Mouse (Mus musculus) right cerebral cortex, postnatal 25 days (tissue): ENCODE data around the gene Gm3336.

Source experiments
- DNase-seq: peaks from one replicate; pipeline ENCODE4 v3.0.0; 2022

Gm3336 gene

DNA sequence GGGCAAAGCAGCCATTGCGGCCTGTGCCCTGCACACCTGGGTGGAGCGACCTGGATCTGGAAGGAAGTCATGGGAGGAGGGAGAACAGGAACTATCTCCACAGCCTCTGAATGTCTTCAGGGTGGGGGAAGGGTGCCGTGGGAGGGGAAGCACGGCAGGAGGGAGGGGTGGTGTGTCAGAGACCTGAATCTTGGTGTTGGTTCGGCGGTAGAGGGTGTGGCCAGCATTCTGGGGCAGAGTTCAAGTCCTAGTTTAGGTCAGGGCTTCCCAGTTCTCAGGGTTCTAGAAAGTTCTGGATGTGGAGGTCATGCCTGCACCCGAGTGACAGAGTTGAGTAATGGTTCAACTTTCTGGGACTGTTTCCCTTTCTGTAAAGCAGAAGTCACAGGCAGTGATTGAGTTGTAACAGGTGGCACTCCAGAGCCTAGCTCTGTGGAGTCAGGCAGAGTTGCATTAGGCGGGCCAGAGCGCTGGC is 1.5 kb downstream of the Gm3336 start:
- no peak for DNase-seq

DNA sequence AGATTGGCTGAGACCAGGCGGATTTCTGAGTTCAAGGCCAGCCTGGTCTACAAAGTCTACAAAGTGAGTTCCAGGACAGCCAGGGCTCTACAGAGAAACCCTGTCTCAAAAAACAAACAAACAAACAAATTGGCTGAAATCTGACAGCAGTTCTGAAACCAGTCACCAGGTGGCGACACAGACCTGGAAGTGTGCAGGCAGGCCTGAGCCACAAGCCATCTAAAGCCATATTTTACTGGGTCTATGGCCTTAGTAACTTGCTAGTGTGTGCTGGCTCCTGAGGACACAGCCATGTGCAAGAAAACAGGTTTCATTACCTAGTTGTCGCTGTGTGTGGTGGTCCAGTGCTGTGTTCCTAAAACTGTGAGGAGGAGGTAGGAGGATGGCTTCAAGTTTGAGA is 2.4 kb downstream of the Gm3336 start:
- DNase-seq = peak; percentile 62

DNA sequence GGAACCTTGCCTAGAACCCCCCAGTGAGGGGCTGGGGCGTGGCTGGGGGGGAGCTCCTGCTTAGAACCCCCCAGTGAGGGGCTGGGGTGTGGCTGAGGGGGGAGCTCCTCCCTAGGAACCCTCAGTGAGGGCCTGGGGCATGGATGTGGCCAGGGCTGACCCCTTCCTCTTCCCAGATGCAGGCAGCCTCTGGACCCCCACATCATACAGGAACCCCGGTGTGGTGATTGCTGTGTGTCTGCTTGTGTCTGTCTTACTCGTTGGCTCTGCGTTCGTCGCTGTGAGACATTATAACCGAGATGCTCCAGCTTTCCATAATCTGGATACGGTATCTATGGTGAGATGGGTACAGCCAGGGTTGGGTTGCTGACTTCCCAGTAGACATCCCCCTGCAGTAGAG is 3.3 kb downstream of the Gm3336 start:
- DNase-seq = no peak

DNA sequence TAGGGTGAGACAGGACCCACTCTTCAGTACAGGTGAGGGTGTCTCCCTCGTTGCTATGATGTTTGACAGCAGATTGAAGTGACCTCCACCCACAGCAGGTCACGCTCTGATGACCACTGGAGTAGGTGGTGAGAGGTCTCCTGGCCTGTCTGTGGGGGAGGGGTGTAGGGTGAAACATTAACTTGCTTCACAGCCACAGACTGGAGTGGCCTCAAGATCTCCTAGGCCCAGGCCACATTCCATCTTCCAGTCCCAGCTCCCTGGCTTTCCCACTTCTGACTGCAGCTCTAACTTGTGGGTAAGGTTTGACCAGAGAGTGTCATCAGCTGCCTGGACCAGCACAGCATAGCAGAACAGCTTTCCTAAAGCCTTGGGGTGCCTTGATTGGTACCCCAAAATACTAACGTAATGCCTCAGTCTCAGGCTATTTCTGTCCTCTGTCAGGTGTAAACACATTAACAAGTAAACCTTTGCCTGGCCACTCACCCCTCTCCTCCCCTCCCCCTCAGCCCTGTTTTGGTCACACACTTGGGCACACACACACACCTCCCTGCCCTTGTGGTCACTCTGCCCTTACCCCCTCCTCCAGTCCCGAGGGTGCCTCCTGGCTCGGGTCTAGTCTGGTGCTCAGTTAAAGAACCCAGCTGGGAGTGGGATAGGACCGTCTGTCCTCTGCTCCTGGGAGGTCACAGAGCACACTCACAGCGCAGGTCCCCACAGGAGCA is 5.3 kb downstream of the Gm3336 start, which contains the start of gene Pde4c:
Pde4c (plus strand) TSS at position 235 of the 725 bp plus-strand sequence.
- DNase-seq = no peak

DNA sequence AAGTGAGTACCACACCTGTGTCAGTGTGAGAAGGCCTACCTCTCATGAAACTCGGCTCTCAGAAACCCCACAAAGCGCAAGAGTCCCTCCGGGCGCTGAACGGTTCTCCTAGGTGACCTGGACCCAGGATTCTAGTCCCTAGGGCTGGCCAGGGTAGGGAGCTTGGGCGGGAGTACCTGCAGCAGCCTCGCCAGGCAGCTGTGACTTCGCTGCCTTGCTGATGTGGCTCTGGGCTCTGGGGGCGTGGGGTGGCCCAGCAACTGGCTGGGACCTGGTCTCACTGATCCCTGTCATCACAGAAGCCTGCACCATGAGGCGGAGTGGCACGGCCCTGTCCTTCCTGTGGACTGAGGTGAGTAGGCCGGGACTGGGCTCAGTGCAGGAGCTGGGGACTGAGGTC is 5.9 kb downstream of the Gm3336 start:
- no peak for DNase-seq

DNA sequence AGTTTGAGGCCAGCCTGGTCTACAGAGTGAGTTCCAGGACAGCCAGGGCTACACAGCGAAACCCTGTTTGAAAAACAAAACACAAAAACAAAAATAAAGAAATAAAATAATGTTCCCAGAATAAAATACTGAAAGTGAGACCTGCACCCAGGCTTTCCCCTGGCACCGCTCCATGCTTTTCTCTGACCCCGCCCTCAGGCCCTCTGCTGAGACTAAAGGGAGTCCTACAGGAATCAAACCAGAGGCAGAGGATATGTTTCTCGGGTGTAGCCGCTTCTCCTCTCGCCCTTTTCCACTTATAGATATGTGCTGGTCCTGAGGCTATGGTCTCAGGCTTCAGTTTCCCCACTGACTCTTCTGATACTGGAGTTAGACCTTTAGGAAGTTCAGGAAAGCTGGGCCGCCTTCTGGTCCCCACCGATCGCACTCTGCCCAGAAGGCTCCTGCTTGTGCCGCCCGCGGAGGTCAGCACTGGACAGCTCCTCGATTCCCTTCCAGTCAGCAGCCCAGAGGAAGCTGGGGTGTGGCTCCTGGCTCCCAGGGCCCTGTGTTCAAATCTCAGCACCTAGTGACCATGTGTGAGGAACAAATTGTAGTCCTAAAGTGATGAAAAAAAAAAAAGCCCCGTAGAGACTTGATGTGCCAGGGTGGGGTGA is 7.6 kb downstream of the Gm3336 start:
- DNase-seq = no peak

DNA sequence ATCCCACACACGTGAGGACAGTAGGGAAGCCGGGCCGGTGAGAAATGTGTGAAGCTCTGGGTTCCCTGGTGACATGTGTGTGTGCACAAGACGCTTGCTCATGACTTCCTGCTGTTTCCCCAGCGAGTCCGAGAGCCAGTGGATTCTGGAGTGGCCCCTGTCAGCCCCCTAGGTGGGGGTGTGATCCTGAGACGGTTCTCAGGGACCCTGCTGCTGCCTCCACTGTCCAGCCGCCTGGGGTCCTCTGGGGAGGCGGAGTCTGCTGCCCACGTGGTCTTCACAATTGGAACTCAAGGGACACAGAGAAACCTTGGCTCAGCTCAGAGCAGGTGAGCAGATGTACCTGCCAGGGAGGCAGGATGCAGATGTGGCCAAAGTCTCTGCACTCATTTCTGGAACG is 8.4 kb downstream of the Gm3336 start:
- no peak for DNase-seq

DNA sequence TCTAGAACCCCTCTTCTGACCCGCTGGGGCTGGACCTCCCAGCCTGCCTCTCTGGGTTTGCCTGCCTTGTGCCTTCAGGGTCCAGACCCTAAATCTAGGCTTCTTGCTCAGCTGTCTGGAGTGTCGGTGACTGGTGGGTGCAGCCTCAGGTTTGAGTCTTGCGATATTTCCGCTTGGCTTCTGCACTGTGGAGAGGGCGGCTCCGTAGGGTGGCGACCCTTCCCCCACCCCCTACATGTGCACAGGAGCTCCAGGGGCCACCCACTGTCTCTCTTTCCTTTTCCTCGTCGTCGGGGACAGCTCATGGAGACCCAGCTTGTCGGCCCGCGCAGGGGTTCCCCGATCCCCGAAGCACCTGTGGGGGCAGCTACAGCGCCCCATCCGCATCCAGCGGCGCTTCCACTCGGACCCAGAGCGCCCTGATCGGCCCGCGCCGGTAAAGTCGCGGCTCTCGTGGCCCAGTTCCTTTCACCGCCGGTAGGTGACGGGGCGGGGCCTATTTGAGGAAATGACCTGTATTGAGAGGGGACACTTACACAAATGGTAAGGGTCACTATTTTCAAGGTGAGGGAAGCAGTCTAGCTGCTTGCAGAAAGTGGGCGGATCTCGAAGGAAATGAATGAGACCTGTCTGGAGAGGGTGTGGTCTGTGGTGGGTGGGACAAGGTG is 11.6 kb downstream of the Gm3336 start:
- no peak for DNase-seq

DNA sequence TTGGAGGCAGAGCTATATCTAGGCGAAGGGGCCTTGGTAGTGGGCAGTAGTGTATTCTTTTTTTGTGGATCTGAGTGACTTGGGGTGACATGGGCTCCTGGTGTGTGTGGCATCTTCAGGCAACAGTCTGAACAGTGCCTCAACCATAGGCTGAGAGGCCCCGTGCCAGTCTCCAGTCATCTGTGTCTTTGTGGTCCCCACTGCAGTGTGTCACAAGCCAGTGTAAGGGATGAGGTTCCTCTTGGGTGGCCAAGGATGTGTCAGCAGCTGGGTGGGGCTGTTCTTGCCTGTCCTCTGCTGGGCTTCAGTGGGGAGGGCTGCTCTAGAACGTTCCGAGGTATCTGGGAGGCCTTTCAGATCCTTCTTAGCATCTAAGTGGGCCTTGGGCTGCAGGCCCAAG is 12.6 kb downstream of the Gm3336 start:
- no peak for DNase-seq

DNA sequence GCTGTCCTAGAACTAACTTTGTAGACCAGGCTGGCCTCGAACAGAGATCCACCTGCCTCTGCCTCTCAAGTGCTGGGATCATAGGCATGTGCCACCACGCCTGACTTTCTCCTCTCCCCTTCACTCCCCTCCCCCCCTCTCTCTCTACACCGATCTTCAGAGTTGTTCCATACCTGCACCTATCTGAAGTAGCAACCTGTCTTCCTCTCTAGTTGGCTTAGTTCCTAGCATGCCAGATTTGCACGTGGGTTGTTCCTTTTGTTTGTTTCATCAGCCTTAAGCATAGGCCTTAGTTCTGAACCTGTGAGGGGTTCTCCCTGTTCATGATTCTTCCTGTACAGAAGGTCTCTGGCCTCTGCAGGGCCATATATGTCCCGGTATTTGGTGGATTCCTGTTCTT is 19.4 kb downstream of the Gm3336 start:
- DNase-seq = no peak

DNA sequence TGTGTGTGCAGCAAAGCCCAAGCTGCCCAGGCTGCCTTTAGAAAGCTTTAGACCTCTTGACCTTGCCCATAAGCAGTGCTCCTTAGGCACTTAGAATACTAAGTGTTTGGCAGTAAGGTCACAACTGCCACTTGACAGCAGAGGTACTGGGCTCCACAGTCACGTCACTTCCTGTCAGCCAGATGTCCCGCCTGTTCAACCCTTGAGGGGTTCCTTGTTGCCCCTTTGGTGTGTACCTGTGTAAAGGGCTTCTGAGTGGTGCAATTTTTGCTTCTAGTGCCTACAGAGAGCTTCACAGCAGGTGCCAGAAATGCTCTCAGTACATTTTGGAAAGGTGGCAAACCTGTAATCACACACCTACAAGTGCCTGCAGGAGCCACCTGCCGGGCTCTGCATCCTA is 19.9 kb downstream of the Gm3336 start:
- no peak for DNase-seq

DNA sequence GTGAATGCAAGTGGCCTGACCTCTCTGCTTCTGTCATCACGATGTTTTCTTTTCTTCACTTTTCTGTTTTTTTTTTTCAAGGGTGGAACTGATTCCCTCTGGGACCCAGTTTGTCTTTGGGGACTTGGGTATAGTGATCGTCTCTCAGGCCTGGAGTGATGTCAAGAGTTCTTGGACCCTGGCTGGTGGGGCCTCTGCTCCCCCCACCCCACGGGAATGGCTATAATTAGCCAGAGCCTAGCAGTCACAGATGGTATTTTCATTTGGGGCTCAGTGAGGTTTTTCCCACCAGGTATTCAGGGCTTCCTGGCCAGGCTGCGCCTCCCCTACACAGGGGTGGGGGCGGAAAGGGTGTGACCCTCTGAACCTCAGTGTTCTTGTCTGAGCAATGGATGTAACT is 23.3 kb downstream of the Gm3336 start:
- DNase-seq = no peak

DNA sequence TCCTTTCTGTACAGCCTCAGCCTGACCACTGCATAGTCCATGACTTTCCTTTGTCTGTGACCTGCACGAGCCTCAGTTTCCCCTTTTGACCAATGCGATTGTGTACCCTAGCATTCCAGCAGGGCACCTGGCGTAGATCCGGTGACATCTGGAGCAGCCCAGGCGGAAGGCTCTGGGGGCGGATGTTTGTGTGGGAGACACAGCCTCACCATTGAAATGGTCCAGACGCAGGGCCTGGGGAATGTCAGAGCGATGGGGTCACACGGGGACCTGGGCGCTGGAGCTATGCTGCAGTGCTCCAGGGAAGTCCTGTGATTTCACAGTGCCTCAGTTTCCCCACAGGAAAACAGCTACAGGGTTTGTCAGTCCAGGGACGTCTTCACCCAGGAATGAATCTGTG is 23.8 kb downstream of the Gm3336 start:
- DNase-seq = no peak

DNA sequence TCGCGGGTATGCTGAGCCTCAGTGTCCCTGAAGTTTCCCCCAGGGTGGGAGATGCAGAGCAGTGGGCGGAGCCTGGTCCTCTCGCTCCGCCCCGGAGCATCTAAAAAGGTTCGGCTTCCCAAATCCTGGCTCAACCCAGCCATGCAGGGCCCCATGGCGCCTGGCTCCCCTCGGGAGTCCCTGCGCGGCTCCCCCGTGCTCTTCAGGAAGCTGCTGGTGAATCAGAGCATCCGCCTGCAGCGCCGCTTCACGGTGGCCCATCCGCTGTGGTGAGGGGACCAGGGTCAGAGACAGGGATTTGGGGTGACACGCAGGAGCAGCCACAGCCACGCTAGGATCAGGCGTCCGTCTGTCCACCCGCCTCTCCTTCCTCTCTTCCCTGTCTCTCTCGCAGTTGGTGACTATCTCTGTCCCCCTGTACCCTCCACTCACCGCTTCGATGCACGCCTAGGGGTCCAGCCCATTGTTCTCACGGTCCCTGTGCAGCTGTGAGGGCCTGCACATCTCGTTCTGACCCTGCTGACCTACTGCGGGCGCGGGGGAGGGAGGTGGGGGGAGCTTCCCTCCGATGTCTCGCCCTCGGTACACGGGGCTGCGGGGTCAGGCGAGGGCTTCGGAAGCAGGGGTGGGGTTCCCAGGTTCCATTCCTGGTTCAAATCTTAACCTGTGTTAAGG is 24.8 kb downstream of the Gm3336 start:
- no peak for DNase-seq

DNA sequence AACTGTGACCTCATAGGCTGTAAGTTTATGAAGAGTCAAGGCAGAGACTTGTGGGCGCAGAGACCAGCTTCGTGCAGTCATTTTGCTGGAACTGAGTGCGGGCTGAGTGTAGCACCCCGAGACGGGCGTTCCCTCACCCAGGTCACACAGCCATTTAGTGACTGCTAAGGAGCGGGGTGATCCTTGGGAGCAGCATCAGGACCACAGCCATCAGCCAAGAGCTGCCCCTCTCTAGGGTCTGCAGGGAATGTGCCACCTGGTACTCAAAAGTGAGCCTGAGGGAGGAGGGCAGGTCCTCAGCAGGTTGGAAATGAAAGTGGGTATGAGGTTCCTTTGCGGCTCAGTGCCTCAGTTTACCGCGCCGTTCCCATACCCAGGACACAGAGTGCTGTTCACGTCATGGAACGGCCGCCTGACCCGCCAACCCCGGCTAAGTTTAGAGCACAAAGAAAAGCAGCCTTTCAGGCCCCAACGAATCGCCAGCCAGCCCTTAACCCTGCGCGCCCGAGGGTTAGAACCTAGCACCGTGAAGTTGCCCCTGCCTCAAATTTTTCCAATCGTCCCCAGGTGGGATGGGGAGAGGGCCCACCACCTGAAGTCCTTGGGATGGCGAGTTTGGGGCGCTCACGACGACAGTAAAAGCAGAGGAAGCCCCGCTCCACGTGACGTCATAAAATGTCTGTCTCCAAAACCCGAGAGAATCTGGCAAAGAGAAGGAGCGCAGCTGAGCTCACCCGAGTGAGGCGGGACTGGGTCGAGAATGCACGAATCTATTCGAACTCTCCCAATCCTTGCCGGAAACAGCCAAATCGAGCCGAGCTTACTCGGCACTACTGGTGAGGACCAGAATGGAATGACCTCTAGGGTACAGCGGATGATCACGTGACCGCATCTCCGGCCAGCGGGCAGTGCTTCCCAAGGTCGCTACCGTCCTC is 25.6 kb downstream of the Gm3336 start:
- DNase-seq = no peak

DNA sequence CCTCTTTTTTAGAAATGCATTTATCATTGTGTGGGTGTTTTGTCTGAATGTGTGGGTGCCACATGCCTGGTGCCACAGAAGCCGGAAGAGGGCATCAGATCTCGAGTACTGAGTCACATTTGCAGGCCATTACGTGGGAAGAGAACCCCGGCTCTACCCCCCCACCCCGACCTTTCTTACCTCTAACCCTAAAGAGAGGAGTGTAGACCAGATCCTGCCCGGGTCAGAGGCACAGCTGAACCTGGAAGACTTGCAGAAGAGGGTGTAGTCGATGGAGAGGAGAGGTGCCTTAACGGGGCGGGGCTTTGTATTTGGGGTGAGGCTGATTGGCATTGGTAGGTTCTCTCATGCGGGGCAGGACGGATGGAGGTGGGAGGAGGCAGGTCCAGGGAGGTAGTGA is 26.5 kb downstream of the Gm3336 start:
- DNase-seq = no peak

DNA sequence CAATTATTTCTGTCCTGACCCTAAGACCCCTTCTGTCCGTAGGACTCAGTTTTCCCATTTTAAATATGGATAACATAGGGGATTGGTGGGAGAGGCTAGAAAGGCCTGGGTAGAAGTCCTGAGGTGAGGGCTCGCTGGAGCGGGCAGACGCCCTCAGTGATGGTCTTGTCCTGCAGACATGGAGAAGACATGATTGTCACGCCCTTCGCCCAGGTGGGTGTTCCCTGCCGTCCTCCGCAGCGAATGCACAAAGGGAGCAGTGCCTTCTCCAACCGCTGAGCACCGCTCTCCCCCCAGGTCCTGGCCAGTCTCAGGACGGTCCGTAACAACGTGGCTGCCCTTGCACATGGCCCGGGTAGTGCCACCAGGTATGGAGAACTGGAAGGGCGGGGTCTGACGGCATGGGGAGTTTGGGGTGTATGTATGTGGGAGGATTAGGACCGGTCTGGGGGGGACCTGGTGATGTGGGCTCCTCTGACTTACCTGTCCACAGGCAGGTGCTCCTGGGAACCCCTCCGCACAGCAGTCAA is 27.4 kb downstream of the Gm3336 start:
- no peak for DNase-seq

DNA sequence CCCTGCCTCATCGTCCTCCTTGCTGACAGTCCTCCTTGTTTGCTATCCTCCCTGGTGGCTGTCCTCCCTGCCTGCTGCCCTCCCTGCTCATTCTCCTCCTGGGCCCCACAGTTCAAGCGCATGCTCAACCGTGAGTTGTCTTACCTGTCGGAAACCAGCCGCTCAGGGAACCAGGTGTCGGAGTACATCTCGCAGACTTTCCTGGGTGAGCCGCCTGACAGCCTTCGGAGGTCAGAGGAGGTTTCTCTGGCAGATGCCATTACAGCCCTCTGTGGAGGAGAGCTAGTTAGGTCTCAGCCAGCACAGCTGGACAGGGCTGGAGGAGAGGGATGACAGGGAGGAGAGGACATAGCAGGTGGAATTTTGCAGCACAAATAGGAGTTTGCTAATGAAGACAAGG is 28.3 kb downstream of the Gm3336 start:
- no peak for DNase-seq

DNA sequence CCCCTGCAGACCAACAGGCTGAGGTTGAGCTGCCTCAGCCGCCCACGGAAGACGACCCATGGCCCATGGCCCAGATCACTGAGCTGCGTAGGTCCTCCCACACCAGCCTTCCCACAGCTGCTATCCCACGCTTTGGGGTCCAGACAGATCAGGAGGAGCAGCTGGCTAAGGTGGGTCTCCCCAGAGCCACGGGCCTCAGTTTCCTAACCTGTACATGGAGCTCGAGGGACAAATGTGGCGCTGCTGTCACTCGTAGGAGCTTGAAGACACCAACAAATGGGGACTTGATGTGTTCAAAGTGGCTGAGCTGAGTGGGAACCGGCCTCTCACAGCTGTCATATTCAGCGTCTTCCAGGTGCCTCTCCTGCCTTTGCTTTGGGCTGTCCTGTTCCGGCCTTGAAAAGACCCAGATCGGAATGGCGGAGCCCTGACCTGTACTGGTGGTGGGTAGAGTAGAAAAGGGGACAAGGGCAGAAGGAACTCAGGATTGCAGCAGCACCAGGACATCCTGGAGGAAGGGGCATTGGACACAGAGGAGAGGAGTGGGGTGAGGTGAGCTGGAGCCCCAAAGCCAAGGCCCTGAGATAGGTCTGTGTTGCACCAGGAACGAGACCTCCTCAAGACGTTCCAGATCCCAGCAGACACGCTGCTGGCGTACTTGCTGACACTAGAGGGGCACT is 29.0 kb downstream of the Gm3336 start:
- DNase-seq = no peak

DNA sequence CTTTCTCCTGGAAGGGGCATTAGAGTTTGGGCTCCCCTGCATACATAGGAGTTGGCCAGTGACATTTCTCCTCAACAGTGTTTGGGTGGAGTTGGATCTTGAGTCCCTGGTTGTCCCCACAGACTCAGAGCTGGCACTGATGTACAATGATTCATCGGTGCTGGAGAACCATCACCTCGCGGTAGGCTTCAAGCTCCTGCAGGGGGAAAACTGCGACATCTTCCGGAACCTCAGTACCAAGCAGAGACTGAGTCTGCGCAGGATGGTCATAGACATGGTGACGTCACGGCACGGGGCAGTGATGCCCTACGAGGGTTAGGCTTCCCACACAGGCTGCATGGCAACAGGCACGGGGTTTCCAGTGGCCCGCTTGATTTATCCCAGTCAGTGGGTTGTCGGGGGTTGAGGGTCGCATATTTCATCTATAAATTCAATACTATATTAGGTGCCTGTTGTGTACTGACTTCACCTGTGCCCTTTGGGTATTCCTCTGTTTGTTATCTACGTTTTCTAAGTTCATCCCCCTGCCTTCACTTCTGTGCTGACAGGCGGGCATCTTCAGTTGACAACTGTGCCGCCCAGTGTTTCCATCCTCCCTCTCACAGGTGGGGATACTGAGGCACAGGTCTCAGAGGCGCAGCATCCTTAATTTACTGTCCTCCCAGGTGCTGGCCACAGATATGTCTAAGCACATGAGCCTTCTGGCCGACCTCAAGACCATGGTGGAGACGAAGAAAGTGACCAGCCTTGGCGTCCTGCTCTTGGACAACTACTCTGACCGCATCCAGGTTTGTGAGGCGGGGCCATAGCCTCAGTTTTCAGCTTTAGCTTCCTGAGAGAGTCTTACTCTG is 30.1 kb downstream of the Gm3336 start:
- no peak for DNase-seq
